Mouse (Mus musculus) embryonic facial prominence, embryonic 10.5 days (tissue): ENCODE data around the gene Hnrnpr. TPM values are rescaled to one million over a fixed set of nuclear protein-coding genes. Genes with fewer than 3 reads are reported as not detected.

Experiments
- DNase-seq: peaks from one replicate; pipeline ENCODE4 v3.0.0-alpha.2; 2017; ENCODE audit warnings: low spot score
- H3K27ac ChIP-seq: fragments of 300-500 bp; sonication (generic); replicated peaks from 2 replicates; pipeline ENCODE4 v1.5.1; 2016; ENCODE audit warnings: mild to moderate bottlenecking
- H3K27me3 ChIP-seq: fragments of 300-500 bp; sonication (generic); replicated peaks from 2 replicates; pipeline ENCODE4 v1.6.1; 2016; ENCODE audit warnings: low read depth, mild to moderate bottlenecking; ENCODE audit not compliant: poor library complexity, severe bottlenecking
- H3K36me3 ChIP-seq: fragments of 300-500 bp; sonication (generic); replicated peaks from 2 replicates; pipeline ENCODE4 v1.6.1; 2016; ENCODE audit warnings: mild to moderate bottlenecking, moderate library complexity
- H3K4me1 ChIP-seq: fragments of 300-500 bp; sonication (generic); 2 replicates; pipeline ENCODE4 v1.6.1; 2016
- H3K4me3 ChIP-seq: fragments of 300-500 bp; sonication (generic); 2 replicates; pipeline ENCODE4 v1.5.1; 2016; ENCODE audit warnings: mild to moderate bottlenecking, moderate library complexity
- H3K9me3 ChIP-seq: fragments of 300-500 bp; sonication (generic); 2 replicates; pipeline ENCODE4 v1.6.1; 2016; ENCODE audit warnings: mild to moderate bottlenecking
- WGBS: fragments of 180-500 bp; shearing (Covaris S2); methylation state at CpG from one replicate; pipeline ENCODE4 v1.1.7; 2016; 5-methylcytosine and 5-hydroxymethylcytosine counted together
- polyA plus RNA-seq: library from polyadenylated mRNA; unstranded; fragments of >200 nt; fragmentation: Nextera tagmentation; extraction: Ambion mirVana; gene quantifications from 2 replicates; pipeline ENCODE4 v1.2.1, GENCODE M21; 2016

Gene Hnrnpr
- polyA plus RNA-seq, 1 experiment from 2014 or later, result 246 TPM

DNA sequence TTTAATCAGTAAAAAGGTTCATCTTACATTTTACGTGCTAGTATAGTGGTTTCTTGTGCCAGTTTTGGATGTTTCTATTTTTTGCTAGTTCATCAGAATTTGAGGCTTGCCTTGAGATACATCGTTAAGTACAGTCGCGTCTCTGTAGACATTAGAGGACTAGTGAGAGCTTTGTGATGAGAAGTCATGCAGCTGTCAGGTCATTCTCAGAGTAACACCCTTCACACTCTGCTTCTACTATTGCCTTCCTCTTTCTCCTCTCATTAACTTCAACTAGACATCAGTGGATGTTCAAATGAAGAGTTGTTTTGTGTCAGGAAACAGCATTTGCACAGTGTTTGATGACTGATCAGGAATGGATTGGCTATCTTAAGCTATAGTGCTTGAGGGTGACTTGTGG, 1.9 kb downstream of the Hnrnpr start:
- no peak for DNase-seq
- no peaks in the 10 kb centered on the region for H3K27me3 ChIP-seq
- H3K9me3 ChIP-seq, result no peaks in the 10 kb centered on the region
- no peak overlapping the region for H3K27ac ChIP-seq
- peak overlapping the region; percentile 100 for H3K4me3 ChIP-seq
- 46% methylated on average over 4 of the region's 4 CpGs for WGBS
- H3K36me3 ChIP-seq, result peaks cover 17% of the 10 kb centered on the region
- peaks cover 43% of the 10 kb centered on the region for H3K4me1 ChIP-seq

DNA sequence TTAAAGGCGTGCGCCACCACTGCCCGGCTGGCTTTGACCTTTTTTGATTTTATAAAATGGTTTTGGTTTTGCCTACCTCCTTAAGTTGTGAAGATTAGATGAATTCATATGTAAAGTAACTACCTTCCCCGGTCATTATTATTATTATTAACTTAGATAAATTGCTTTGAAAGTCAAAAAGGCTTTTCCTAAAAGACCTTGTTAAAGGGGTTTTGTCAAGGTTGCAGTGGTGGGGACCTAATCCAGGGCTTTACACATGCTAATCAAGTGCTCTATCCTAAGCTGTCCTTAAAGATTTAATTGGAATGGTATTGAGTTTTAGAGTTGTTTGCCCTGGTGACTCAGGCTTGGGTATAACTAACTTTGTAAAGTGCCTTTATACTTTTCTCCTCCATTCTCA, 6.9 kb downstream of the Hnrnpr start:
- Histone ChIP-seq H3K4me3 (no peak overlapping the region), H3K9me3 (no peaks in the 10 kb centered on the region), H3K36me3 (peaks cover 67% of the 10 kb centered on the region), H3K27ac (no peak overlapping the region), H3K27me3 (no peaks in the 10 kb centered on the region), H3K4me1 (peaks cover 24% of the 10 kb centered on the region)
- WGBS, result 89% methylated on average over 4 of the region's 4 CpGs
- no peak for DNase-seq

- H3K4me3 ChIP-seq, result no peak overlapping the region
- H3K27me3 ChIP-seq, result no peaks in the 10 kb centered on the region
- H3K9me3 ChIP-seq, result no peaks in the 10 kb centered on the region
- H3K36me3 ChIP-seq, result peaks cover 89% of the 10 kb centered on the region
- 92% methylated on average over 4 of the region's 4 CpGs for WGBS
- DNase-seq, result no peak
- no peak overlapping the region for H3K27ac ChIP-seq
- H3K4me1 ChIP-seq, result peaks cover 2% of the 10 kb centered on the region; the same call in 1 of the 2 replicates
Measured at GRCm38 (mm10) chr4:136320016-136320415, 9.3 kb downstream of the Hnrnpr start.

GRCm38 (mm10) chr4:136324226-136324625, 13.5 kb downstream of the Hnrnpr start:
- Histone ChIP-seq H3K36me3 (peaks cover 96% of the 10 kb centered on the region), H3K27me3 (no peaks in the 10 kb centered on the region), H3K27ac (no peak overlapping the region), H3K4me3 (no peak overlapping the region), H3K4me1 (no peaks in the 10 kb centered on the region), H3K9me3 (no peaks in the 10 kb centered on the region)
- DNase-seq, result no peak
- whole genome bisulfite sequencing, result 66% methylated on average over 2 of the region's 2 CpGs

- H3K9me3 ChIP-seq, result no peaks in the 10 kb centered on the region
- H3K27me3 ChIP-seq, result no peaks in the 10 kb centered on the region
- H3K4me3 ChIP-seq, result no peak overlapping the region
- peaks cover 97% of the 10 kb centered on the region for H3K36me3 ChIP-seq
- DNase-seq, result no peak
- H3K27ac ChIP-seq, result no peak overlapping the region
- 92% methylated on average over 5 of the region's 5 CpGs for WGBS
- H3K4me1 ChIP-seq, result no peaks in the 10 kb centered on the region
Measured at GRCm38 (mm10) chr4:136327238-136327637, 16.5 kb downstream of the Hnrnpr start.

GRCm38 (mm10) chr4:136328115-136328514, 17.4 kb downstream of the Hnrnpr start:
- H3K27me3 ChIP-seq, result no peaks in the 10 kb centered on the region
- no peak overlapping the region for H3K27ac ChIP-seq
- no peaks in the 10 kb centered on the region for H3K4me1 ChIP-seq
- peaks cover 97% of the 10 kb centered on the region for H3K36me3 ChIP-seq
- no peak for DNase-seq
- H3K4me3 ChIP-seq, result no peak overlapping the region
- no peaks in the 10 kb centered on the region for H3K9me3 ChIP-seq

DNA sequence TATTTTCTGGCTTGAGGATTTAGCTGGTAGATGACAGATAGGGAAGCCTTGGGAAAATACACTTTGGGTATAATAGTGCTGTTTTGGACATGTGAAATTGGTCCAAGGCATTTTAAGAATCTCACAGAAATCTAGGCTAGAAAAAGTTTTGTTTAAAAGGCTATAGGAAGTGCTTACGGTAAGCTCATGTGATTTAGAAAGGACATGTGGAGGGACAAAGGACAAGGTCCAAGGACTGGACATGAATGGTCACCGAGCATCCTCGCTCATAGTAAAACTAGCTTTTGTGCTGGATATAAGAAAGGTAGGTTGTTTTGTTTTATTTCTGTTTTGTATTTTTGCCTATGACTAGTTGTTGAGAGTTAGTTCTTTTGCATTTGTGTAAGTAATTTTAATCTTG, 21.0 kb downstream of the Hnrnpr start:
- Histone ChIP-seq H3K4me1 (no peaks in the 10 kb centered on the region), H3K9me3 (no peaks in the 10 kb centered on the region), H3K27me3 (no peaks in the 10 kb centered on the region), H3K36me3 (peaks cover 96% of the 10 kb centered on the region), H3K4me3 (no peak overlapping the region), H3K27ac (no peak overlapping the region)
- DNase-seq, result no peak
- 94% methylated on average over 3 of the region's 3 CpGs for WGBS

- peaks cover 96% of the 10 kb centered on the region for H3K36me3 ChIP-seq
- no peaks in the 10 kb centered on the region for H3K9me3 ChIP-seq
- no peak overlapping the region for H3K4me3 ChIP-seq
- H3K4me1 ChIP-seq, result no peaks in the 10 kb centered on the region
- no peak overlapping the region for H3K27ac ChIP-seq
- no peak for DNase-seq
- no peaks in the 10 kb centered on the region for H3K27me3 ChIP-seq
- WGBS, result 87% methylated on average over 3 of the region's 3 CpGs
Measured at GRCm38 (mm10) chr4:136333191-136333590, 22.4 kb downstream of the Hnrnpr start.

DNA sequence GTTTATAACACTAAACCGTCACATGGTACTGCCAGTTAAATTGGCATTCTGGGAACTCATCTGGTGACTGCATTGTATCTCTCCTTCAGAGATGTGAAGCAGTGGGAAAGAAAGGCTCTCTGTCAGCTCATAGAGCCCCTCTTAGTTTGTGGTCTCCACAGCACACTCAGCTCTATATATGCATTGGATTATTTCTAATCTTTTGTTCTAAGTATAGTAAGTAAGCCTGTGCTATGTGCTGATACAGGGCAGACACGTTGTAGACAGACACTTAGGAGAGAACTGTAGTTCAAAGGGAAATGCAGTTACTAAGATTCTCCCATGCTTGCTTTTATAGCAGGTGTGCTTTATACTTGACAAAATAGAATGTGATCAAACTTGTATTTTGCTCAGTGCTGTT, 24.3 kb downstream of the Hnrnpr start:
- Histone ChIP-seq H3K4me3 (no peak overlapping the region), H3K36me3 (peaks cover 97% of the 10 kb centered on the region), H3K4me1 (no peaks in the 10 kb centered on the region), H3K27me3 (no peaks in the 10 kb centered on the region), H3K9me3 (no peaks in the 10 kb centered on the region), H3K27ac (no peak overlapping the region)
- no peak for DNase-seq
- WGBS, result 90% methylated on average over 2 of the region's 2 CpGs

DNA sequence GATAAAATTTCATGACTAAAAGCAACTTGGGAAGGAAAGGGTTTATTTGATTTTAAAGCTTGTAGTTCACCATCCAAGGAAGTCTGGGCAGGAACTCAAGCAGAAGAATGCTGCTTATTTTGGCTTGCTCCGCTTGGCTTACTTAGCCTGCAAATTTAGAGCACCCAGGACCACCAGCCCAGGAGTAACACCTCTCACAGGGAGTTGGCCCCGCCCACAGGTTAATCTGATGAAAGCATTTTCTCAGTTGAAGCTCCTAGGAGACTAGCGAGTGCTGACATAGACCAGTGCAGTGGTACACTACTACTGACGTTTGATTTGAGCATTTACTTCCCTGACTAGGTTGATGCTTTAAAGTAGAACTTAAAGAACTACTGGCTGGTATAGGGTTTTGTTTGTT, 26.4 kb downstream of the Hnrnpr start:
- 80% methylated on average over 4 of the region's 4 CpGs for WGBS
- no peak for DNase-seq
- no peak overlapping the region for H3K4me3 ChIP-seq
- H3K4me1 ChIP-seq, result no peaks in the 10 kb centered on the region
- peaks cover 90% of the 10 kb centered on the region for H3K36me3 ChIP-seq
- no peaks in the 10 kb centered on the region for H3K27me3 ChIP-seq
- no peak overlapping the region for H3K27ac ChIP-seq
- no peaks in the 10 kb centered on the region for H3K9me3 ChIP-seq

GRCm38 (mm10) chr4:136349616-136350015, 38.9 kb downstream of the Hnrnpr start:
- H3K9me3 ChIP-seq, result no peaks in the 10 kb centered on the region
- no peak for DNase-seq
- H3K36me3 ChIP-seq, result peaks cover 94% of the 10 kb centered on the region
- no peak overlapping the region for H3K27ac ChIP-seq
- WGBS, result 93% methylated on average over 6 of the region's 6 CpGs
- H3K27me3 ChIP-seq, result no peaks in the 10 kb centered on the region
- no peaks in the 10 kb centered on the region for H3K4me1 ChIP-seq
- H3K4me3 ChIP-seq, result no peak overlapping the region

DNA sequence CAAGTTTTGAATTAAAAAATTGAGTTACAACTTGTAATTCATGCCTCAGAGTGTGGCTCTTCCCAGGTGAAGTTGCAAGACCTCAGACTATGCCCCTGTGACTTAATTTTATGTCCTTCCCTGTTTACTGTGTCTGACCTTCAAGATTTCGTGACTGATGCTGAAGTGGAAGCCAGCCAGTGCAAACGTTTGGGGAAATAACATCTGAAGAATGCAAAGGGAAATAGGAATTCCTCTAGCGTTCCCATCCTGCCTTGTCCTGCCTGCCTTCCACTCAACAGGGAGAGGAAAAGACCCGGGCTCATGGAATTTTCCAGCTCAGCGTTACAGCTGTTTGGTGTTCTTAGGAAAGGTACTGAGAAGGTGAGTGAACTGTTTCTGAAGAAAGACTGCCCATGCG, 46.3 kb downstream of the Hnrnpr start:
- Histone ChIP-seq H3K27ac (no peak overlapping the region), H3K27me3 (no peaks in the 10 kb centered on the region), H3K9me3 (no peaks in the 10 kb centered on the region), H3K36me3 (peaks cover 95% of the 10 kb centered on the region), H3K4me3 (no peak overlapping the region), H3K4me1 (no peaks in the 10 kb centered on the region)
- no peak for DNase-seq
- WGBS, result 88% methylated on average over 6 of the region's 6 CpGs

GRCm38 (mm10) chr4:136357429-136357828, 46.7 kb downstream of the Hnrnpr start:
- Histone ChIP-seq H3K36me3 (peaks cover 91% of the 10 kb centered on the region), H3K27ac (no peak overlapping the region), H3K9me3 (no peaks in the 10 kb centered on the region), H3K4me3 (no peak overlapping the region), H3K4me1 (no peaks in the 10 kb centered on the region), H3K27me3 (no peaks in the 10 kb centered on the region)
- no peak for DNase-seq
- WGBS, result 97% methylated on average over 4 of the region's 4 CpGs

DNA sequence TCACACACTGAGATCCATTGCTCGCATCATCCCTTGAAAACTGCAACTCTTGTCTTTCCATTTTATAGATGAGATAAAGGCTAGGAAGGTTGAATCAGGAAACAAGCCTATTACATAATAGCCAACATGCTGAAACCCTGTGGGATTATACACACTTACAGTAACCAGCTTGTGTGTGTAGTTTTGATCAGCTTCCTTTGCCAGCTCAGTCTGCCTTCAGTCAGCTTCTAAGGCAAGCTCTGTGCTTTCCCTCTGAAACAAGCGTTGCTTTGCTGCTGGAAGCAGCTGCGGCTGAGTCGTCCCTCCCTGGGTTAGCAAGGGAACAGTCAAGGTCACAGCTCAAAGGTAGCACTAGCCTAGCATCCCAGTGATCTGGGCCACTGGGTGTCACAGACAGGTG, 57.1 kb downstream of the Hnrnpr start:
- DNase-seq, result no peak
- H3K27me3 ChIP-seq, result no peaks in the 10 kb centered on the region
- no peak overlapping the region for H3K27ac ChIP-seq
- H3K4me3 ChIP-seq, result no peak overlapping the region
- WGBS, result 76% methylated on average over 4 of the region's 4 CpGs
- no peaks in the 10 kb centered on the region for H3K4me1 ChIP-seq
- H3K9me3 ChIP-seq, result no peaks in the 10 kb centered on the region
- H3K36me3 ChIP-seq, result no peaks in the 10 kb centered on the region
